Mouse (Mus musculus) heart, postnatal 10 days (tissue): ENCODE results near the gene Ncstn. TPM values are rescaled to one million over a fixed set of nuclear protein-coding genes. Genes with fewer than 3 reads are reported as not detected.

ENCODE experiments used
- total RNA-seq, 2 experiments: library from RNA; stranded (reverse); gene quantifications; 2 replicates each; pipeline ENCODE4 v1.2.3; 2021

The Ncstn gene
- total RNA-seq, 2 experiments from 2014 or later: 68.0 to 68.9 TPM

Other genes starting within 250 kb of the Ncstn start
- gene Cd84, start 243.1 kb downstream of the Ncstn start, total RNA-seq: 1 to 10 TPM; 1.8 to 2.5 TPM
- under 1 TPM; 0.10 to 0.17 TPM for gene Gm10521, start 187.1 kb downstream of the Ncstn start, total RNA-seq
- under 1 TPM; 0.42 to 0.84 TPM for gene Slamf6, start 165.3 kb downstream of the Ncstn start, total RNA-seq
- gene Vangl2, start 54.4 kb downstream of the Ncstn start, total RNA-seq: 1 to 10 TPM; 7.5 to 7.6 TPM
- not detected for gene Nhlh1, start 25.2 kb downstream of the Ncstn start, total RNA-seq
- 100 to 1,000 TPM; 136 to 150 TPM for gene Copa, start 266 bp downstream of the Ncstn start, total RNA-seq
- gene Pex19, start 44.0 kb upstream of the Ncstn start, total RNA-seq: 100 to 1,000 TPM; 145 to 153 TPM
- 100 to 1,000 TPM; 119 to 130 TPM for gene Dcaf8, start 65.3 kb upstream of the Ncstn start, total RNA-seq
- gene Pea15a, start 124.0 kb upstream of the Ncstn start, total RNA-seq: 100 to 1,000 TPM; 111 to 121 TPM
- gene Casq1, start 137.1 kb upstream of the Ncstn start, total RNA-seq: 1 to 10 TPM; 6.6 to 9.1 TPM
- not detected for gene Atp1a4, start 175.6 kb upstream of the Ncstn start, total RNA-seq
- 10 to 100 TPM; 13.6 to 17.1 TPM for gene Igsf8, start 178.8 kb upstream of the Ncstn start, total RNA-seq
- 100 to 1,000 TPM; 228 to 235 TPM for gene Atp1a2, start 215.3 kb upstream of the Ncstn start, total RNA-seq
- gene Kcnj9, start 246.5 kb upstream of the Ncstn start, total RNA-seq: not detected